Comparison of ENCODE assay signal across 14 mouse cellular contexts in genomic region chr1:178936976-178937375, GRCm38 (mm10).
"Had no signal": no experiment of that assay in that cellular context is flagged by ENCODE, and none has a peak within 500 bp of the region (broad histone marks: within the 10 kb centered on the region; RNA-seq: fewer than 3 reads in every experiment).

No protein-coding gene starts in this region.

- H3K4me3 ChIP-seq: left cerebral cortex, adult 2 months; limb, embryonic 12.5 days; liver, embryonic 13.5 days; lung, embryonic 15.5 days; megakaryocyte, embryonic 14.5 days; midbrain, embryonic 10.5 days; midbrain, embryonic 13.5 days had no signal

- DNase-seq: kidney, postnatal 36 days; layer of hippocampus, postnatal 36 days; liver; liver, embryonic 13.5 days; thymus, adult 18-20 months; thymus, postnatal 36 days had no signal

- H3K4me1 ChIP-seq: liver, embryonic 13.5 days; megakaryocyte, embryonic 14.5 days had no signal

- H3K4me2 ChIP-seq: limb, embryonic 12.5 days; liver, embryonic 13.5 days; lung, embryonic 15.5 days; midbrain, embryonic 13.5 days had no signal

- ATAC-seq: intestine, postnatal 0 days; midbrain, embryonic 13.5 days had no signal

- H3K27ac ChIP-seq: kidney, postnatal 0 days; left cerebral cortex, adult 2 months; liver, embryonic 13.5 days; midbrain, embryonic 10.5 days; midbrain, embryonic 13.5 days had no signal

- H3K36me3 ChIP-seq: liver, embryonic 13.5 days; lung, embryonic 15.5 days; midbrain, embryonic 10.5 days had no signal

- H3K27me3 ChIP-seq: limb, embryonic 12.5 days; liver, embryonic 13.5 days; lung, embryonic 15.5 days; midbrain, embryonic 13.5 days had no signal

- H3K9ac ChIP-seq: limb, embryonic 12.5 days; liver, embryonic 13.5 days; lung, embryonic 15.5 days; midbrain, embryonic 13.5 days had no signal

- H3K9me3 ChIP-seq: limb, embryonic 12.5 days; liver, embryonic 13.5 days; lung, embryonic 15.5 days; midbrain, embryonic 10.5 days; midbrain, embryonic 13.5 days had no signal
